Mouse (Mus musculus): ENCODE data around the gene Ebf4. TPM values are rescaled to one million over a fixed set of nuclear protein-coding genes. Genes with fewer than 3 reads are reported as not detected.

The Ebf4 gene
- polyA plus RNA-seq, 1 experiment: not detected

DNA sequence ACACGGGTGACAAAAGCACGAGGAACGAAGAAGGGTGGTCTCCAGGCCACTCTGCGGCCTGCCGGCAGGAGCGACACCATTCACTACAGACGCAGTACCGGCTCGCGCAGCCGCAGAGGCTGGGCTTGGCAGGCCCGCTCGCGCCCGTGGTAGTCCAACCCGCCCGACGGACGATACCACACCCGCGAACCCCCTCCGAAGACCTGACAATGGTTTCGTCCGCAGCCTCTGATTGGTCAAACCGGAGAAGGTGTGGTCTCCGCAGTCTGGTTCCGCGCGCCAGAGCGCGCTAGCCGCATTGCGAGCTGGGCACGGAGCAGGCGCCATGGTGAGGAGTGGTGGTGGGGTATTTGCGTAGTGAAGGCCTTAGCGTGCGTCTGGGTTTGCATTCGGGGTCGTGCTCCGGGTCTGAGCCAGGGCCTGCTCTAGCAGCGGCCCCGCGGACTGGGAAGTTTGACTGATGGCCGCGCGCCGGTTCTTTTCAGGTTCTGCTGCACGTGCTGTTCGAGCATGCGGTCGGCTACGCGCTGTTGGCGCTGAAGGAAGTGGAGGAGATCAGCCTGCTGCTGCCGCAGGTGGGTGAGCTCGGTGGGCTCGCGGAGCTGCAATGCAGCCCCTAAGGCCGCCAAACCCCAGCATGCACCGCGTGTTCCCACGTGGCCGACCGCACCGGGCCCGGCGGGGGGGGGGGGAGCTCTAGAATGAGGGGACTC is 20.7 kb upstream of the Ebf4 start, which contains the start of gene Nop56:
TSS of gene Nop56 (plus strand) at position 282 of the 713 bp plus-strand sequence.
- peaks cover 16% of the 10 kb centered on the region for H3K4me1 ChIP-seq (ENCODE audit: control insufficient read depth, insufficient read depth, low read length)
- H3K27ac ChIP-seq (ENCODE audit: insufficient read depth, low read depth, low read length): peak within 1 kb of the TSS; percentile 61
- peak within 1 kb of the TSS; percentile 79 for H3K4me3 ChIP-seq (ENCODE audit: insufficient read depth, low read length)
- TF ChIP-seq POLR2A (IDR thresholded peaks at IDR 0.05; ENCODE audit: borderline replicate concordance, low read depth, low read length) (peak; percentile 90), CTCF (IDR thresholded peaks at IDR 0.05; ENCODE audit: low read depth, low read length) (no peak)

DNA sequence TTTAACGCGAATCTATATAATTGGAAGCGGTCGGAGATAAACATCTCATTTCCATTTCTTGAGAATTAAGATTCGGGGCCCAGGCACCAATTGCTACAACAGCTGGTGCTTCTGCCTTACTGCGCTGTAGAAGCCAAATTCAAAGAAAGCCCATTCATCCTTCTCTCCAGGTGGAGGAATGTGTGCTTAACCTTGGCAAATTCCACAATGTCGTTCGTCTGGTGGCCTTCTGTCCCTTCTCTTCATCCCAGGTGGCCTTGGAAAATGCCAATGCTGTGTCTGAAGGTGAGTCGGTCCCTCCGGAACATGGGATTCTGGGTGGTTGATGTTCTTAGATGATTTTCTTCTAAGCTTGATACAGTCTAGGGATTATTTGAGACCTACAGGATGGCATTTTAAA is 20.1 kb upstream of the Ebf4 start:
- H3K4me1 ChIP-seq (ENCODE audit: control insufficient read depth, insufficient read depth, low read length): peaks cover 16% of the 10 kb centered on the region
- H3K4me3 ChIP-seq (ENCODE audit: insufficient read depth, low read length): peak overlapping the region; percentile 68
- peak overlapping the region; percentile 52 for H3K27ac ChIP-seq (ENCODE audit: insufficient read depth, low read depth, low read length)
- TF ChIP-seq POLR2A (IDR thresholded peaks at IDR 0.05; ENCODE audit: borderline replicate concordance, low read depth, low read length): no peak
- no peak for TF ChIP-seq CTCF (IDR thresholded peaks at IDR 0.05; ENCODE audit: low read depth, low read length)

GRCm38 (mm10) chr2:130275649-130276048 is 19.3 kb upstream of the Ebf4 start:
- Histone ChIP-seq H3K27ac (ENCODE audit: insufficient read depth, low read depth, low read length) (no peak overlapping the region), H3K4me3 (ENCODE audit: insufficient read depth, low read length) (peak overlapping the region; percentile 68), H3K4me1 (ENCODE audit: control insufficient read depth, insufficient read depth, low read length) (peaks cover 18% of the 10 kb centered on the region)
- TF ChIP-seq POLR2A (IDR thresholded peaks at IDR 0.05; ENCODE audit: borderline replicate concordance, low read depth, low read length) (no peak), CTCF (IDR thresholded peaks at IDR 0.05; ENCODE audit: low read depth, low read length) (peak; percentile 88)

DNA sequence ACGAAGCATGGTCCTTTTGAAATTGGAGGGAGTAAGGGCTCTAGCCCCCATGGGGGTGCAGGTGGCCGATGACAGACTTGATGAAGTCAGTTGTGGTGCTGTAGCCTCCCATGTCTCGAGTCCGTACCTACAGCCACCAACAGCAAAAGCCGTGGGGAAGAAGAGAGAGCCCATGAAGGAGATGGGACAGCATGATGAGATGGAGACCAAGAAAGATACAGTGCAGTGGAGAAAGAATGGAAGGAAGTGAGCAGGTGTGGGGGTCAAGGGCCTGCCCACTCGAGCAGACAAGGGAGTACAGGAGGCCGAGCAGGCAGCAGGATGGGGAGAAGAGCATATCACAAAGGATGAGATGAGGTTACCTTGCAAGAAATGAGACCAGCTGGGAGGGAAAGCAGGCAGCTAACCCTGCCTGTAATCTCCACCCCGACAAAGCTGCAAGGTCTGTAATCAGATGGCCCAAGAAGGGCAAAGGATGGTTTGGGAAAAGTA is 15.3 kb upstream of the Ebf4 start:
- TF ChIP-seq CTCF (IDR thresholded peaks at IDR 0.05; ENCODE audit: low read depth, low read length) (no peak), POLR2A (IDR thresholded peaks at IDR 0.05; ENCODE audit: borderline replicate concordance, low read depth, low read length) (no peak)
- H3K4me3 ChIP-seq (ENCODE audit: insufficient read depth, low read length): no peak overlapping the region
- H3K4me1 ChIP-seq (ENCODE audit: control insufficient read depth, insufficient read depth, low read length): peaks cover 37% of the 10 kb centered on the region
- no peak overlapping the region for H3K27ac ChIP-seq (ENCODE audit: insufficient read depth, low read depth, low read length)

- TF ChIP-seq POLR2A (IDR thresholded peaks at IDR 0.05; ENCODE audit: borderline replicate concordance, low read depth, low read length) (no peak), CTCF (IDR thresholded peaks at IDR 0.05; ENCODE audit: low read depth, low read length) (no peak)
- Histone ChIP-seq H3K4me3 (ENCODE audit: insufficient read depth, low read length) (no peak overlapping the region), H3K27ac (ENCODE audit: insufficient read depth, low read depth, low read length) (no peak overlapping the region), H3K4me1 (ENCODE audit: control insufficient read depth, insufficient read depth, low read length) (peaks cover 37% of the 10 kb centered on the region)
These were observed 14.7 kb upstream of the Ebf4 start for GRCm38 (mm10) chr2:130280224-130280623.

- Histone ChIP-seq H3K4me3 (ENCODE audit: insufficient read depth, low read length) (no peak overlapping the region), H3K4me1 (ENCODE audit: control insufficient read depth, insufficient read depth, low read length) (peaks cover 36% of the 10 kb centered on the region), H3K27ac (ENCODE audit: insufficient read depth, low read depth, low read length) (no peak overlapping the region)
- TF ChIP-seq CTCF (IDR thresholded peaks at IDR 0.05; ENCODE audit: low read depth, low read length) (no peak), POLR2A (IDR thresholded peaks at IDR 0.05; ENCODE audit: borderline replicate concordance, low read depth, low read length) (no peak)
These were observed 14.2 kb upstream of the Ebf4 start for GRCm38 (mm10) chr2:130280818-130281217.

GRCm38 (mm10) chr2:130283854-130284654 is 10.9 kb upstream of the Ebf4 start, which contains the start of gene Idh3b:
Gene Idh3b, minus strand, starts transcription at chr2:130284547.
- peak within 1 kb of the TSS; percentile 47 for H3K27ac ChIP-seq (ENCODE audit: insufficient read depth, low read depth, low read length)
- peak within 1 kb of the TSS; percentile 75 for H3K4me3 ChIP-seq (ENCODE audit: insufficient read depth, low read length)
- H3K4me1 ChIP-seq (ENCODE audit: control insufficient read depth, insufficient read depth, low read length): peaks cover 24% of the 10 kb centered on the region
- TF ChIP-seq POLR2A (IDR thresholded peaks at IDR 0.05; ENCODE audit: borderline replicate concordance, low read depth, low read length) (0 out of 2 replicates have a peak, but pooled peaks have one; percentile 43), CTCF (IDR thresholded peaks at IDR 0.05; ENCODE audit: low read depth, low read length) (no peak)

- H3K27ac ChIP-seq (ENCODE audit: insufficient read depth, low read depth, low read length): no peak overlapping the region
- no peak overlapping the region for H3K4me3 ChIP-seq (ENCODE audit: insufficient read depth, low read length)
- H3K4me1 ChIP-seq (ENCODE audit: control insufficient read depth, insufficient read depth, low read length): peaks cover 3% of the 10 kb centered on the region; the same call in 1 of the 2 replicates
- no peak for TF ChIP-seq CTCF (IDR thresholded peaks at IDR 0.05; ENCODE audit: low read depth, low read length)
- no peak for TF ChIP-seq POLR2A (IDR thresholded peaks at IDR 0.05; ENCODE audit: borderline replicate concordance, low read depth, low read length)
These were observed 5.9 kb upstream of the Ebf4 start for GRCm38 (mm10) chr2:130289086-130289485.

GRCm38 (mm10) chr2:130291434-130291833 is 3.5 kb upstream of the Ebf4 start:
- Histone ChIP-seq H3K4me1 (ENCODE audit: control insufficient read depth, insufficient read depth, low read length) (peaks cover 3% of the 10 kb centered on the region; the same call in 1 of the 2 replicates), H3K27ac (ENCODE audit: insufficient read depth, low read depth, low read length) (no peak overlapping the region), H3K4me3 (ENCODE audit: insufficient read depth, low read length) (no peak overlapping the region)
- TF ChIP-seq CTCF (IDR thresholded peaks at IDR 0.05; ENCODE audit: low read depth, low read length) (peak; percentile 31; the same call in 1 of the 2 replicates), POLR2A (IDR thresholded peaks at IDR 0.05; ENCODE audit: borderline replicate concordance, low read depth, low read length) (no peak)

All from bone marrow macrophage, adult 2 months (primary cell).